Mouse (Mus musculus) layer of hippocampus, postnatal 25 days (tissue): Measurements from ENCODE around the gene Gm44596. TPM values are rescaled to one million over a fixed set of nuclear protein-coding genes. Genes with fewer than 3 reads are reported as not detected.
"Not testable (repeated sequence)": the region's sequence is repeated elsewhere in the genome, so short reads cannot be mapped to it uniquely, and the experiment has no call there.

Source experiments
- DNase-seq, 2 experiments: peaks; one replicate each; pipeline ENCODE4 v3.0.0; 2022; ENCODE audit warnings: mixed read lengths in 2 of 2, low spot score in 1 of 2; ENCODE audit errors: extremely low spot score in 1 of 2
- total RNA-seq, 2 experiments: library from RNA; stranded (reverse); gene quantifications; 2 replicates each; pipeline ENCODE4 v1.2.3; 2021

Gene Gm44596
- total RNA-seq, 2 experiments from 2014 or later = not detected

DNA sequence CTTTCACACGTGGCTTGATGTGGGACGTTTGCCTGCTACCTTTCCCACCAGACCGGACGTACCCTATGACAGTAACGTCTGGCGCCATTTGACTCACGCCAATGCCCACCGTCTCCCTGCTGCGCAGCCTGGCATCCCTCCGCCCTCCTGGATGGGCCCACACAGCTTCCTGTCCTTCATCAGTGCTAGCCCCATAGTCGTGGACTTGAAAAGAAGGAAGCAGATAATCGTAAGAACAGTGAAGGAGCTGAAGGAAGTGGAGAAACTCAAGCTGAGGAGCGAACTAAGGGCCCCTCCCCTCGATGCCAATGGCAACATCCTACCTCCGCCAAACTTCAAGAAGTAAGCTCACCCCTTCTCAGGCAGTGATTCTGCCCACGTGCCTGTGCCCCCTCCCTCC is 4.3 kb downstream of the Gm44596 start:
- no peak for DNase-seq

DNA sequence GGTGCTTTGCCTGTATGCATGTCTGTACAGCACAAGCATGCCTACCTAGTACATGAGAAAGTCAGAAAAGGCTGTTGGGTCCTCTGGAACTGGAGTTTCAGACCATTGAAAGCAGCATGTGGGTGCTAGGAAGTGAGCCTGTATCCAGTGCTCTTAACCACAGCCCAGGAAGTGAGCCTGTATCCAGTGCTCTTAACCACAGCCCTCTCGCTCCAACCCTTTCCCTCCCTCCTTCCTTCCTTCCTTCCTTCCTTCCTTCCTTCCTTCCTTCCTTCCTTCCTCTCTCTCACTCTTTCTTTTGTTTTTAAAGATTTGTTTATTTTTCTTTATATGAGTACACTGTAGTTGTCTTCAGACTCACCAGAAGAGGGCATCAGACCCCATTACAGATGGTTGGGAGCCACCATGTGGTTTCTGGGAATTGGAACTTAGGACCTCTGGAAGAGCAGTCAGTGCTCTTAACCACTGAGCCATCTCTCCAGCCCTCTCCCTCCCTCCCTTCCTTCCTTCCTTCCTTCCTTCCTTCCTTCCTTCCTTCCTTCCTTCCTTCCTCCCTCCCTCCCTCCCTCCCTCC is 5.4 kb downstream of the Gm44596 start:
- DNase-seq = not testable (repeated sequence)

DNA sequence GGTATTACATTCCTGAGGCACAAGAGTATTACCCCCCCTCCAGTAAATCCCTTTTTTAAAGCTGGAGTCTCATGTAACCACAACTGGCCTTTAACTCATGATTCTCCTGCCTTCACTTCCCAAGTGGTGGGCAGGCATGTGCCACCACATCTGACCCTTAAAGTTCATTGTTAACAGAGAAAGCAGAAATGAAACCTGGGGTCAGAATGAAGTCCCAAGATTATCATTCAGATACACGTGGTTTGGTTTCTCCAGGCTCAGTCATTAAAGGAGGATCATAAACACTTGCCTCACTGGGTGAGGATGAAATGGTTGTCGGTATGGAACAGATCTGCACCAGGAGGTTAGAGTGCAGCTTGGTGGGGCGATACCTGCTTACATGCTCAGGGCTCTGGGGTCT is 6.0 kb downstream of the Gm44596 start:
- DNase-seq = no peak

DNA sequence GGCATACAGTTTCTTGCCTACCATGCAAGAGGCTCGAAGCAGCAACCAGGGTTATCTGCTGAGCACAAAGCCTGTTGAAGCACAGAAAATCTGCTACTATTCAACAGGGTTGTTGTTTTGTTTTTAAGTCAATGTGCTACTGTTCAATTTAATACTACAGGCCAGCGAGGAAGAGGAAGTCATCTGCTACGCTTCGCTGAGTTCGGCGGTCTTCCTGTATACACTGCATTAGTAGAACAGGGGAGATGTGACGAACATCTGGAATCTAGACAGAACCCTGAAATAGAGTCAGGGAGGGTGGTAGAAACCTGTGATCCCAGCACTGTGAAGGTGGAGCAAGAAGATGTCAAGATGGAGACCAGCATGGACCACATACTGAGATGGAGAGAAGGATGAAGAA is 8.4 kb downstream of the Gm44596 start:
- no peak for DNase-seq

DNA sequence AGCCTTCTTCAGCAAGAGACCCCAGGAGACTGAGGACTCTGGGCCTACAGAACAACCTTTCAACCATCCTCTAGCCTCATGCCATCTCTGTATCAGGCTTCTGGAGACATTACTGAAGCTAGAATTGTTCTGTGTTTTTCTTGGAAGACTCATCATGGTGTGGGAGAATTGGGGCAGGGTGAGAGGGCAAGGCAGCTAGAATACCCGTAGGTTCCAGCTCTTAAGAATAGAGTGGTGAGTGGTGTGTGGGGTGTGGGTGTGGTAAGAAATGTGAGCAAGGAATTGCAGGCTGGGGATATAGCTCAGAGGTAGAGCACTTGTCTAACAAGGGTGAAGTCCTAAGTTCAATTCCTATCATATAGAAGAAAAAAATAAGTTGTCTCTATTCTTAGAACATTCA is 9.7 kb downstream of the Gm44596 start:
- no peak for DNase-seq

DNA sequence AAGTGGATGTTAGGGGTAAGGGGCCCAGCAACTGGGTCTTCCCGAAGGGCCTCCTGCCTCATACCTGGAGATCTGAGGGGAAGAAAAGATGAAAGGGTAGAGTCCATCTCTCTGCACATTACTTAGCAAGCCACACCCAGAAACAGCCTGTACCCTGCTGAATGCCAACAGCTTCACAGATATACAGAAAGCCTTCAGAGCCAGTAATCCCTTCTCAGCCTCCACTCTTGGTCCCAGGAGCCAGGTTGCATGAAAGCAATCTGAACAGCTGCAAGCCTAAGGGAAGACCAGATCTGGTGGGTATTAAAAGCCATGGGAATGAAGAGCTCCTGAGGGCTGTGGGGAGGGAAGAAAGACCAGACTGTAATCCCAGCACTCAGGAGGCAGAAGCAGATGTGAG is 13.9 kb downstream of the Gm44596 start:
- DNase-seq = no peak

DNA sequence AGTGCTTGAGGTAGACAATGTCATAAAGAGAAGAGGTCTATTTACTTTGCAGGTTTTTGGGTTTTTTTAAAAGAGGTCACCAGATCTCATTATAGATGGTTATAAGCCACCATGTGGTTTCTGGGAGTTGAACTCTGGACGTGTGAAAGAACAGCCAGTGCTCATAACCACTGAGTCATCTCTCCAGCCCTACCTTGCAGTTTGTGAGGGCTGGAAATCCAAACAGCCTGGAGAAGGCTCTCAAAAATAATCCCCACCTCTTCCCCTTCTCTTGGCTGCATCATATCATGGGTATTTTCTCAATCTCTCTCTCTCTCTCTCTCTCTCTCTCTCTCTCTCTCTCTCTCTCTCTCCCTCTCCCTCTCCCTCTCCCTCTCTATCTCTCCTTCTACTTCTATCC is 15.4 kb downstream of the Gm44596 start:
- no peak for DNase-seq

DNA sequence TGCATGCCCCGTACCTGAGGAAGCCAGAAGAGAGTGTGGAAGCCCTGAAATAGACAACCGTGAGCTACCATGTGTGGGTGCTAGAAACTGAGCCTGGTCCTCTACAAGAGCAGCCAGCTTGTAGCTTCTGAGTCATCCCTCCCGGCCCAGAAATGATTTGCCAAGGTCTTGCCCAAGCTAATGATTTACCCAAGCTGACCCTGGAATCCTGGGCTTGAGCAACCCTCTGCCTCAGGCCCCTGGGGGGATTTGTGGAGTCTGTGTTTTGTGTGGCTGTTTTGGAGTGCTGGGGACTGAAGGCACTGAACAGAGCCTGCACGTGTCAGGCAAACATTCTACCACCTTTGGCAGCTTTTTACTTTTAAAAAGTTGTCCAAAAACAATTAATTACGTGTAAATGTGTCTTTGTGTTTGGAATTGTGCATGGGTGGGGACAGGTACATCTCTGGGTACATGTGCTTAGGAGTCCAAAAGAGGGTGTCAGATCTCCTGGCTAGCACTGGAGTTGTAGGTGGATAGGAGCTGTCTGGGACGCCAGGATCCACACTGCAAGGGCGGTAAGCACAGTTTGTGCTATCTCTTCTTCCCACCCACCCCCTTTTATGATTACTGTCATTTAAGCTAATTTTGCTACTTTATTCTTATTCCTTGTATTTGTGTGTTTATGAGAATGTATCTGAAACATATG is 22.4 kb downstream of the Gm44596 start:
- DNase-seq = no peak

DNA sequence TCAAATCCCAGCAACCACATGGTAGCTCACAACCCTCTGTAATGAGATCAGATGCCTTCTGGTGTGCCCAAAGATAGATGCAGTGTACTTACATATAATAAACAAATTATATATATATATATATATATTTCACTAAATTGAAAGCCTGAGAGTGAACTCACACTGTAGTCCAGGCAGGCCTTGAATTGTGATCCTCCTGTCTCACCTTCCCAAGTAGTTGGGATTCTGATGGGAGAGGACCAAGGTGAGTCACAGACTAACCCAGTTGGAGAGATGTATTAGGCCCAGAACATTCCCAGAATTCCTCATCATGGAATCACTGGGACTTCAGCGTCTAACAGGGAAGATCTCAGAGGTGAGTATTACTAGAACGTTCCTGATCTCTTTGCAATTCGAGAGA is 23.7 kb downstream of the Gm44596 start, which contains the start of gene Nrip2:
Gene Nrip2 (plus strand): TSS at position 301 of the 400 bp plus-strand sequence.
- DNase-seq = no peak

DNA sequence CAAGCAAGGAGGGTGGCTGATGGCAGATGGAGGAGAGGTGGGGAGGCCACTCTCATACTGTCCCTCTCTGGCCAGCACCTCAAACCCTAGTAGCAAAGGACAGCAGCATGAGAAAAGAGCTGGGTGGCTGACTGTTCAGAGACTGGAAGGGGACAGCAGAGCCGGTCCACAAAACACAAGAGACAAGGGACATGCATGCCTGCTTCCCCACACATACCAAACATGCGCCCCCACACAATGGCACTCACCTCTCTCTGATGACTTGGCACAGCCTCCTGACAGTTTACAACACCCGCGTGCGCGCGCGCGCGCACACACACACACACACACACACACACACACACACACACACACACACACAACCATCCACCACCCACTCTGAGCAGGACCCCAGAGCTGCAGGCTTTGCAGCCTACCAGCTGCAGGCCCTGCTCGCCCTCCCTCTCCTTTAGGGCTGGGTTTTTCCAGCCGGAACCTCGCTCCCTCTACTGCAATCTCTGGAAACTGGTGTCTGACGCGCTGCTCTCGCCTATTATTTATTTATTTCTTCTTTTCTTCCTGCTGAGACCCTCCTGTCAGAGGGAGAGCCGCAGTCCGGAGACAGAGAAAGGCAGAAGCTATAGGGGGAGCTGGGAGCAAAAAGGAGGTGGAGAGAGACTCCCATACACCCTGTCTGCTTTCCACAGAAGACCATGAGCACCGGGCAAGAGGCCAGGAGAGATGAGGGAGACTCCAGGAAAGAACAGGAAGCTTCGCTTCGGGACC is 24.3 kb downstream of the Gm44596 start:
- peak in 1 of 2 experiments; percentile 55 for DNase-seq

DNA sequence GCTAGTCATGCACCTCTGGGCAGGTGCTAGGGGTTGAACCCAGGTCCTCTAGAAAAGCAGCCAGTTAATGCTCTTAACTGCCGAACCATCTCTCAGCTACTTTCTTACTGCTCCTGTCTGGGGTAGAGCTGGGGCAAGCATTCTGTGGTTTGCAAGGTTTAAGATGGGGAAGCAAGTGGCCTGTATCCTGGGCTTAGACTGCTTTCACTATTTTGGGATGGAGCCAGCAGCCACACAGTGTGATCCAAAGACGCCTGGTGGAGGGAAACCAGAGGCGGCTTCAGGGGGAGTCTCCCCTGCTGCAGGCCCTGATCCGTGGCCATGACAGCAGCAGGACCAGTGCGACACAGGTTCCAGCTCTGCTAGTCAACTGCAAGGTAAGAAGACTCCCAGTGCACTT is 29.4 kb downstream of the Gm44596 start:
- DNase-seq = no peak

DNA sequence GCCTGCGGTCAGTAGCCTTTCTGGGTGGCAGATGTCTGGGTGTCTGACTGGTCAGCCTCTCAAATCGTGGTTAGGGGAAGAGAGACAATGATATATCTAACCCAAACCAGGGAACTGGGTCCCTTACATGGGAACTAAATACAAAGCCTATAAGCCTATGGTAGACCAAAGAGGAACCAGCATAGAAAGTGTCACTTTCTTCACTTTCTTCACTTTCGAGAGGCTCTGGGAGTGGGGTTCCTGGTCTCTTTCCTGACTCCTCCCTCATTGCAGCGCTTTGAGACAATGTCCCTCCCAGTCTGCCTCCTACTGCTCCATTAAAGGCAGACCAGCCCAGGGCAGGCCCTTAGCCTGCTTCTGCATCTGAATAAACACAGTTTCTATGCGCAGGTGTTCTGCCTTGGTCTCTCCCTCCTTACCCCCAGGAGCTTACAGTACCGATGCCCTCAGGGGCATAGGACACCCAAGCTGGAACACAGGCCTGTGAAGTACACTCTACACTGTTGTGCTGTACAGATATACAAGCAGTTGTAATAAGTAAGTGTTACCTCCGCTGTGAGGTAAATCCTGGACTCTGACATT is 33.3 kb downstream of the Gm44596 start:
- DNase-seq = no peak

DNA sequence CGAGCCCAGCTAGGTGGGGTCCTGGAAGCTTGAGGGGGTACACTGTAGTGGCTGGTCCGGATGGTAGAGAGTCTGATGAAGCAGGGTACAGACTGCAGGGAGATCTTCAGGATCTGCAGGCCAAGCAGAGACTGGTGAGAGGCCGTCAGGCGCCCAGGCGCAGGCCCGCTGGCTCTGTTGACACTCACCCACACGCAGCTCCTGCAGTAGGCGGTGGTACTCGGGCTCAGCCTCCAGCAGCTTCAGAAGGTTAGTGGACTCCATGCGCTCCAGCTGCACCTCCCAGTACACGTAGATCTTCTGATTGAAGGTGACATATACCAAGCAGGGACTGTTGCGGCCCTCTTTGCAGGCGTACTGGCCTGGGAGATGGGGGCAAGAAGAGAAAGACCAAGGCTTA is 35.0 kb downstream of the Gm44596 start:
- no peak for DNase-seq

DNA sequence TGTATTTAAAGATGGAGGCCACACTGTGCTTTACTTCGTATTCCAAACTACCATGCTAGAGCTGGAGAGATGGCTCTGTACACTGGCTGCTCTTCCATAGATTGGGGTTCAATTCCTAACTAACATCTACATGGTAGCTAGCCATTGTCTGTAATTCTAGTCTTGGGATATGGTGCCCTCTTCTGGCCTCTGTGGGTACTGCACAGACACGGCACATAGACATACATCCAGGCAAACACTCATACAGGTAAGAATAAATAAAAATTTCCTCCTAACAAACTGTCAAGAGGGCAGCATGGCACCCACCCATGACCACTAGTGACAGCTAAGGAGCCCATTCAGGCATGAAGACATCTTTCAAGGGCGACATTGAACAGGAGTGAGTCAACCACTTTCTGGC is 35.8 kb downstream of the Gm44596 start:
- peak; percentile 85 to 97 for DNase-seq

DNA sequence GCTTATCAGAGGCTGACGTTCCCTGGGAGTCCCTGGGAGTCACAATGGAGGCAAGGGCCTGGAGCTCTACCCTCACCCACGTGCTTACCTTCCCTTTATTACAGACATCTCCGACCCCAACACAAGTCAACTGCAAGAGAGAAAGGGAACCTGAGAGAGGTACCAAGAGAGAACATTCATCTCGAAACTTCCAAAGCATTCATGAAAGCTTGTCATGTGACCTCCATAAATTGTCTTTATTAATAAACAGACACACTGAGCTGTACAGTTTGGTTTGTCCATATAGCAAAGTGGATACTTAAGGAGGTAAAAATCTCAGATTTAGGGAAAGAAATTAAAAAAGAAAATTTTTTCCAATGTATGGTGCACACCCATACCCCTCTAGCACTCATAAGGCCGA is 40.9 kb downstream of the Gm44596 start:
- DNase-seq = no peak

DNA sequence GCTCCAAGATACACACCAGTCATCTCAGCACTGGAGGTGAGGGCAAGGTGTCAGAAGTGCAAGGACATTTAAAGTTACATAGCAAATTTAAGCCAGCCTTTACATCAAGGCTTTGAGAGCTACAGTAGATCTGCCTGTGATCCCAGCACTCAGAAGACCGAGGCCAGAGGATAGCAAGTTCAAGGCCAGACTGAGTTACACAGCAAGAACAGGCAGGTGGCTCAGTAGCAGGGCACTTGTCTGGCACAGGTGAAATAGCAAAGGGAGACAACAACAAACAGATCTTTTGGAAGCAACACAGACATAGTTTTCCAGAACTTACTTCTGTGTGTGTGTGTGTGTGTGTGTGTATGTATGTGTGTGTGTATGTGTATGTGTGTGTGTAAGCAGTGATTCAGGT is 42.8 kb downstream of the Gm44596 start:
- no peak for DNase-seq

DNA sequence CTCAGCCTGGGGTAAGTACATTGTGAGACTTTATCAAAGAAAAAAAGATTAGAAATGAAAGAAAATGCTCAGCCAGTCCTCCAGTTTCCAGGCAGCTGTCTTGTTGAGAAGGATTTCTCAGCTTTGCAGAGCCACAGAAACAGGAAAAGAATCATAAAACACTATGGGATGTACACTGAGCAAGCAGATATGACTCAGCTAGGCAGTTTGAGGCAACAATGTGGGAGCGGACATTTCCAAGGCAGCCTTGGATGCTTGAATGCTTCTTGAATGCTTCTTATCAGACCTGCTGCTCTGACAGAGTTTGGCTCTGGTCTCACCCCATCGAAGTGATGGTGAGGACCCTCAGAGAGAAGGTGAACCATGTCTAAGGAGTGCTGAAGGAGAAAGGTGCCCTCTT is 45.7 kb downstream of the Gm44596 start:
- no peak for DNase-seq

DNA sequence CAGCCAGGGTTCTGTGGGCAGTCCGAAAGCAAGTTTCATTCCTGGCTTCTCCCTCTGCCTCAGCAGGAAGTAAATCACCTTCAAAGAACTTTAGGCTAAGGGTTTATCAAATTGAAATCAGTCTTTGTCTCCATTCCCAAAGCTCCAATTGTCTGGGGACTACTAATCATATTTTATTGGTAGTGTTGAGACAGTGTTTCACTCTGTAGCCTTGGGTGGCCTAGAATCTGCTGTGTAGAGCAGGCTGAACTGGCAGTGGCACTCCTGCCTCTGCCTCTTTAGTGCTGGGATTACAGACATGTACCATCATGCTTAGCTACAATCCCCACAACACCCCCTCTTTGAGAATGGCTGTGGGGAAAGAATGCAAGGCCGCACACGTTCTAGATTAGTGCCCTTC is 46.2 kb downstream of the Gm44596 start:
- DNase-seq = no peak

DNA sequence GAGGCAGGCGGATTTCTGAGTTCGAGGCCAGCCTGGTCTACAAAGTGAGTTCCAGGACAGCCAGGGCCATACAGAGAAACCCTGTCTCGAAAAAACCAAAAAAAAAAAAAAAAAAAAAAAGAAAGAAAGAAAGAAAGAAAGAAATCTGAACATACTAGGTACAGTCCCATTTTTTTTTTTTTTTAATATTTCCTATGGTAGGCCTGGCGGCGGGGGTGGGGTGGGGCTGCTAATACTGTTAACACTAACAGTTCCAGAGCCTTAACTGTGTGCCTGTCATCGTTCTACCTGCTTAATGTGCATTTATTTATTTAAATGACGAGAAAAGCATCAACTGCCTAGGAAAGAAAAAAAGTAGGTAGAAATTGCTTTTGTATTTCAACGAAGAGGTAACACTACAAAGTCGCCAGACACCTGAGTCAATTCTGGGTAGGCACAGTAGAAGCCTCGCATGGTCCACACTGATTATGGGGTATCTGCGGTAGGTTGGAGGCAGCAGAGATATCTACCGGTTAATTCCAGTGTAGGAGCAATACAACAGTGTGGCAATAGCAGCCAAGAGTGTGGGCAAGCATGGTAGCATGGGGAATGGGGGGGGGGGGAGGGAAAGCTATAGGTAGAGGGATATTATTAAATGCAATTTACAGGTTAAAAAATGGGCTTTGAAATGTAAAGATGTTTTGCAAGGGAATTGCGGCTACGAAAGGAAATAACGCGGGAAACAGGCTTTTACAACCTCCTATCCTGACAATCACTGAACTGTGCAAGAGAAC is 48.4 kb downstream of the Gm44596 start:
- DNase-seq = no peak

DNA sequence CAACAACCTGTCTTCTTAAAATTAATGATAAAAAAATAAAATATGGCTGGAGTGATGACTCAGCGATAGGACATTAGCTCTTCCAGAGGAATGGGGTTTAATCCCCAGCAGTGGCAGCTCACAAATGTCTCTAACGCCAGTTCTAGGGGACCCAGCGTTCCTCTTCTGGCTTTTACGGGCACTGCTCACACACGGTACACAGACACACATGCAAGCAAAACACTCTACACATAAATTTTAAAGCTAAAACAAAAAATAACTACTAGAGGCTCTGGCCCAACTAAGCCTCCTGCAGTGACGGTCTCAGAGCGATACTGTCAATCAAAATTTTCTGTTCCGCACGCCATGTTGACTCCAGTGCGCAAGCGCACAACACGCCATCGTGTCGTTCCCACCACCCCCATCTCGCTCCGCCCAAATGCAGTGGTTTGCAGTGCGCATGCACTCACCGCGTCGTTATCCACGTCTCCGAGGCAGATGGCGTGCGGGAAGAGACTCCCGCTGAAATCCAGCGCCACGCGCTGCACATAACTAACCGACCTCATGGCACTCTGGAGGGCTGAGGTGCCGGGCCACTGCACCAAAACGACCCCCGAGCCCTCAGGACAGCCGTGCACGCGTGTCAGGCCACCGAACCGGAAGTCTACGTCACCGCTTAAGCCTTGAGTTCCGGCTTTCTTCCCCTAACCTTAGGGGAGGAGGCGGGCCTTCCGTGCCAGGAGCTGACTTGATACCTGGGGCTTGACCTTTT is 49.1 kb downstream of the Gm44596 start, which contains the start of gene Itfg2:
Gene Itfg2 (minus strand): TSS at position 663 of the 751 bp plus-strand sequence.
- DNase-seq = peak; percentile 90 to 94
